ENCODE assay signal across 14 mouse cellular contexts in the genomic region with DNA sequence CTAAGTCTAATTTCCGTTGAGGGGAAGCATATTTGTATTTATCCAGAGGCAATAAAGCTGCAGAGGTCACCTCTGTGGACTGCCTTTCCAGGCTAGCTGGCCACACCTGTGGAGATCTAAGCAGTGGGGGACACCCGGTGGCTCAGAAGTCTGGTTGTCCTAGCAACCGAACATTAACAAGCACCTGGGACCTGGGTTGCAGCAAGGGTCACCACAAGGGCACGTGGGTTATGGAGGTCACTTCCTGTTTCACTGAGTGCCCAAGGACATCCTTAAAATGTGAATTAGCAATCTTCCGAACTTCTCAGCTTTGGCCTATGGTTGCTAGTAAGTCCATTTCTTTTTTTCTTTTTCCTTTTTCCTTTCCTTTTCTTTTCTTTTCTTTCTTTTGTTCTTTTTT. TPM values are rescaled to one million over a fixed set of nuclear protein-coding genes. Genes with fewer than 3 reads are reported as not detected.
"Had no signal": no experiment of that assay in that cellular context is flagged by ENCODE, and none has a peak within 500 bp of the region (broad histone marks: within the 10 kb centered on the region; RNA-seq: fewer than 3 reads in every experiment).

No protein-coding gene starts in this region.

- H3K4me2 ChIP-seq: limb, embryonic 15.5 days; liver, embryonic 13.5 days; neural tube, embryonic 12.5 days had no signal

- ATAC-seq: liver, postnatal 0 days had no signal

- H3K4me3 ChIP-seq: limb, embryonic 15.5 days; liver, embryonic 13.5 days; neural tube, embryonic 12.5 days had no signal

- H3K9me3 ChIP-seq: limb, embryonic 15.5 days; liver, embryonic 13.5 days; neural tube, embryonic 12.5 days had no signal

- H3K27ac ChIP-seq: kidney, postnatal 0 days; limb, embryonic 15.5 days; liver, embryonic 13.5 days; neural tube, embryonic 12.5 days had no signal

- H3K27me3 ChIP-seq: limb, embryonic 15.5 days; liver, embryonic 13.5 days; neural tube, embryonic 12.5 days had no signal

- H3K36me3 ChIP-seq: liver, embryonic 13.5 days; neural tube, embryonic 12.5 days had no signal

- H3K9ac ChIP-seq: limb, embryonic 15.5 days; liver, embryonic 13.5 days; liver, postnatal 0 days; neural tube, embryonic 12.5 days had no signal

- DNase-seq: kidney, postnatal 36 days; layer of hippocampus, adult 9-11 months; layer of hippocampus, postnatal 36 days; left cerebral cortex, postnatal 4 days; liver, embryonic 13.5 days; liver, postnatal 0 days; midbrain, embryonic 14.5 days; retina, postnatal 1 day; right cerebral cortex, postnatal 4 days; spleen, adult 18-20 months; thymus, adult 18-20 months had no signal

RNA-seq across cellular contexts. Expression of gene Sox8, which starts 33.7 kb away (rescaled TPM):
- polyA plus RNA-seq: liver, postnatal 0 days had no signal
